Mouse (Mus musculus): ENCODE data around the gene Ttc7b. TPM values are rescaled to one million over a fixed set of nuclear protein-coding genes. Genes with fewer than 3 reads are reported as not detected.

Ttc7b gene
- polyA plus RNA-seq, 1 experiment, result 20.4 TPM

- Histone ChIP-seq H3K27me3 (ENCODE audit: control insufficient read depth, insufficient read depth, low read length) (no peaks in the 10 kb centered on the region), H3K4me3 (ENCODE audit: extremely low read depth, insufficient read depth, insufficient read length) (no peak overlapping the region), H3K36me3 (ENCODE audit: control insufficient read depth, insufficient read depth, low read length) (peaks cover 11% of the 10 kb centered on the region), H3K27ac (ENCODE audit: insufficient read depth, low read length) (no peak overlapping the region), H3K4me1 (ENCODE audit: control insufficient read depth, insufficient read depth, insufficient read length) (no peaks in the 10 kb centered on the region)
- no peak for DNase-seq (ENCODE audit: low read depth in 1 of 2, low spot score in 2 of 2)
- TF ChIP-seq POLR2A (IDR thresholded peaks at IDR 0.05; ENCODE audit: low read depth, low read length), result no peak
- no peak for TF ChIP-seq CTCF (IDR thresholded peaks at IDR 0.05; ENCODE audit: extremely low read depth, insufficient read depth, insufficient read length, insufficient replicate concordance)
- WGBS, result 94% methylated on average over 7 of the region's 7 CpGs
Observed at GRCm38 (mm10) chr12:100372785-100373184, 147.8 kb downstream of the Ttc7b start.

GRCm38 (mm10) chr12:100372015-100372414 lies 148.6 kb downstream of the Ttc7b start:
- 85% methylated on average over 4 of the region's 4 CpGs for WGBS
- no peak overlapping the region for H3K27ac ChIP-seq (ENCODE audit: insufficient read depth, low read length)
- H3K4me1 ChIP-seq (ENCODE audit: control insufficient read depth, insufficient read depth, insufficient read length), result no peaks in the 10 kb centered on the region
- no peak for DNase-seq (ENCODE audit: low read depth in 1 of 2, low spot score in 2 of 2)
- H3K4me3 ChIP-seq (ENCODE audit: extremely low read depth, insufficient read depth, insufficient read length), result no peak overlapping the region
- no peaks in the 10 kb centered on the region for H3K27me3 ChIP-seq (ENCODE audit: control insufficient read depth, insufficient read depth, low read length)
- no peak for TF ChIP-seq CTCF (IDR thresholded peaks at IDR 0.05; ENCODE audit: extremely low read depth, insufficient read depth, insufficient read length, insufficient replicate concordance)
- no peak for TF ChIP-seq POLR2A (IDR thresholded peaks at IDR 0.05; ENCODE audit: low read depth, low read length)
- peaks cover 11% of the 10 kb centered on the region for H3K36me3 ChIP-seq (ENCODE audit: control insufficient read depth, insufficient read depth, low read length)

GRCm38 (mm10) chr12:100369786-100370185 lies 150.8 kb downstream of the Ttc7b start:
- Histone ChIP-seq H3K27ac (ENCODE audit: insufficient read depth, low read length) (no peak overlapping the region), H3K4me1 (ENCODE audit: control insufficient read depth, insufficient read depth, insufficient read length) (no peaks in the 10 kb centered on the region), H3K4me3 (ENCODE audit: extremely low read depth, insufficient read depth, insufficient read length) (no peak overlapping the region), H3K36me3 (ENCODE audit: control insufficient read depth, insufficient read depth, low read length) (peaks cover 6% of the 10 kb centered on the region), H3K27me3 (ENCODE audit: control insufficient read depth, insufficient read depth, low read length) (no peaks in the 10 kb centered on the region)
- DNase-seq (ENCODE audit: low read depth in 1 of 2, low spot score in 2 of 2), result no peak
- WGBS, result 91% methylated on average over 2 of the region's 2 CpGs
- TF ChIP-seq CTCF (IDR thresholded peaks at IDR 0.05; ENCODE audit: extremely low read depth, insufficient read depth, insufficient read length, insufficient replicate concordance), result no peak

GRCm38 (mm10) chr12:100369220-100369619 lies 151.4 kb downstream of the Ttc7b start:
- Histone ChIP-seq H3K27me3 (ENCODE audit: control insufficient read depth, insufficient read depth, low read length) (no peaks in the 10 kb centered on the region), H3K27ac (ENCODE audit: insufficient read depth, low read length) (no peak overlapping the region), H3K36me3 (ENCODE audit: control insufficient read depth, insufficient read depth, low read length) (peaks cover 7% of the 10 kb centered on the region), H3K4me1 (ENCODE audit: control insufficient read depth, insufficient read depth, insufficient read length) (no peaks in the 10 kb centered on the region), H3K4me3 (ENCODE audit: extremely low read depth, insufficient read depth, insufficient read length) (no peak overlapping the region)
- TF ChIP-seq POLR2A (IDR thresholded peaks at IDR 0.05; ENCODE audit: low read depth, low read length), result no peak
- no peak for TF ChIP-seq CTCF (IDR thresholded peaks at IDR 0.05; ENCODE audit: extremely low read depth, insufficient read depth, insufficient read length, insufficient replicate concordance)
- no peak for DNase-seq (ENCODE audit: low read depth in 1 of 2, low spot score in 2 of 2)
- 78% methylated on average over 3 of the region's 3 CpGs for WGBS

- WGBS, result 88% methylated on average over 12 of the region's 12 CpGs
- no peak overlapping the region for H3K4me3 ChIP-seq (ENCODE audit: extremely low read depth, insufficient read depth, insufficient read length)
- no peak for DNase-seq (ENCODE audit: low read depth in 1 of 2, low spot score in 2 of 2)
- TF ChIP-seq CTCF (IDR thresholded peaks at IDR 0.05; ENCODE audit: extremely low read depth, insufficient read depth, insufficient read length, insufficient replicate concordance), result no peak
- H3K4me1 ChIP-seq (ENCODE audit: control insufficient read depth, insufficient read depth, insufficient read length), result no peaks in the 10 kb centered on the region
- H3K27me3 ChIP-seq (ENCODE audit: control insufficient read depth, insufficient read depth, low read length), result no peaks in the 10 kb centered on the region
- 0 out of 2 replicates have a peak, but pooled peaks cover 1% of the 10 kb centered on the region for H3K36me3 ChIP-seq (ENCODE audit: control insufficient read depth, insufficient read depth, low read length)
- H3K27ac ChIP-seq (ENCODE audit: insufficient read depth, low read length), result no peak overlapping the region
Observed at GRCm38 (mm10) chr12:100361330-100361729, 159.3 kb downstream of the Ttc7b start.

- WGBS, result 81% methylated on average over 5 of the region's 6 CpGs
- no peak for DNase-seq (ENCODE audit: low read depth in 1 of 2, low spot score in 2 of 2)
- H3K36me3 ChIP-seq (ENCODE audit: control insufficient read depth, insufficient read depth, low read length), result no peaks in the 10 kb centered on the region
- no peaks in the 10 kb centered on the region for H3K4me1 ChIP-seq (ENCODE audit: control insufficient read depth, insufficient read depth, insufficient read length)
- H3K27ac ChIP-seq (ENCODE audit: insufficient read depth, low read length), result no peak overlapping the region
- no peaks in the 10 kb centered on the region for H3K27me3 ChIP-seq (ENCODE audit: control insufficient read depth, insufficient read depth, low read length)
- TF ChIP-seq CTCF (IDR thresholded peaks at IDR 0.05; ENCODE audit: extremely low read depth, insufficient read depth, insufficient read length, insufficient replicate concordance), result no peak
- no peak for TF ChIP-seq POLR2A (IDR thresholded peaks at IDR 0.05; ENCODE audit: low read depth, low read length)
- no peak overlapping the region for H3K4me3 ChIP-seq (ENCODE audit: extremely low read depth, insufficient read depth, insufficient read length)
Observed at GRCm38 (mm10) chr12:100358040-100358620, 162.5 kb downstream of the Ttc7b start.

GRCm38 (mm10) chr12:100356407-100356806 lies 164.2 kb downstream of the Ttc7b start:
- Histone ChIP-seq H3K27ac (ENCODE audit: insufficient read depth, low read length) (no peak overlapping the region), H3K27me3 (ENCODE audit: control insufficient read depth, insufficient read depth, low read length) (no peaks in the 10 kb centered on the region), H3K4me3 (ENCODE audit: extremely low read depth, insufficient read depth, insufficient read length) (no peak overlapping the region), H3K36me3 (ENCODE audit: control insufficient read depth, insufficient read depth, low read length) (no peaks in the 10 kb centered on the region), H3K4me1 (ENCODE audit: control insufficient read depth, insufficient read depth, insufficient read length) (peaks cover 8% of the 10 kb centered on the region)
- no peak for DNase-seq (ENCODE audit: low read depth in 1 of 2, low spot score in 2 of 2)
- TF ChIP-seq CTCF (IDR thresholded peaks at IDR 0.05; ENCODE audit: extremely low read depth, insufficient read depth, insufficient read length, insufficient replicate concordance), result no peak
- TF ChIP-seq POLR2A (IDR thresholded peaks at IDR 0.05; ENCODE audit: low read depth, low read length), result no peak
- 91% methylated on average over 7 of the region's 7 CpGs for WGBS

All from spleen, adult 2 months (tissue).